Mouse (Mus musculus): Measurements from ENCODE around the gene Camk2b. TPM values are rescaled to one million over a fixed set of nuclear protein-coding genes. Genes with fewer than 3 reads are reported as not detected.
"Not testable (repeated sequence)": the region's sequence is repeated elsewhere in the genome, so short reads cannot be mapped to it uniquely, and the experiment has no call there.

Gene Camk2b
- polyA plus RNA-seq, 1 experiment from 2014 or later: 1.8 TPM

DNA sequence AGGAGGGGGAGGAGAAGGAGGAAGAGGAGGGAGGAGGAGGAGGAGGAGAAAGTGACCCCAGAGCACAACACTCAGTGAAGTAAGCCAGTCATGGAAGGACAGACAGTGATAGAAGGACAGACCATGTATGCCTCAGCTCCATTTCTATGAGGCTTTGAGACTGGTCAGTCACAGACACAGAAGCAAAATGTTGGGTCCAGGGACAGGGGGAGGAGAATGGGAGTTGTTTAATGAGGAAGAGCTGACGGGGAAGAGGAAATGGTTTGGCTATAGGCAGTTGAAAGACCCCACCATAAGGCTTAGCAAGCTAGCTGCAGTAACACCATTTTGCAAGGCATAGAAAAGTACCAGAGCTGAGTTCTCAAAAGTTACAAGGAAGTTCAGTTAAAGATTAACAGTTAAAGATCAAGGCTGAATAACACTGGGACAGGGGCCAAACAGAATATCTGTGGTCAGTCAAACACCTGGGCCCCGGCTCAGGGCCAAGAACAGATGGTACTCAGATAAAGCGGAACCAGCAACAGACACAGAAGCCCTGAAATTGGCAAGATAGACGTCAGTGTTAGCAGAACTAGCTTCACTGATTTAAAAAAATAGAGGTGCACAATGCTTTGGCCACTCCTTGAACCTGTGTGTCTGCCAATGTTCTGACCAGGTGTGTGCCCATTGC lies 60.7 kb downstream of the Camk2b start:
- Histone ChIP-seq H3K4me1 (peaks cover 32% of the 10 kb centered on the region), H3K27me3 (ENCODE audit: insufficient read depth, poor library complexity, severe bottlenecking) (peaks cover 27% of the 10 kb centered on the region)
- not testable (repeated sequence) for H3K36me3 ChIP-seq; H3K4me3 ChIP-seq; H3K27ac ChIP-seq; DNase-seq (ENCODE audit: low spot score); H3K9me3 ChIP-seq
- WGBS: 34% methylated on average over 1 of the region's 4 CpGs

DNA sequence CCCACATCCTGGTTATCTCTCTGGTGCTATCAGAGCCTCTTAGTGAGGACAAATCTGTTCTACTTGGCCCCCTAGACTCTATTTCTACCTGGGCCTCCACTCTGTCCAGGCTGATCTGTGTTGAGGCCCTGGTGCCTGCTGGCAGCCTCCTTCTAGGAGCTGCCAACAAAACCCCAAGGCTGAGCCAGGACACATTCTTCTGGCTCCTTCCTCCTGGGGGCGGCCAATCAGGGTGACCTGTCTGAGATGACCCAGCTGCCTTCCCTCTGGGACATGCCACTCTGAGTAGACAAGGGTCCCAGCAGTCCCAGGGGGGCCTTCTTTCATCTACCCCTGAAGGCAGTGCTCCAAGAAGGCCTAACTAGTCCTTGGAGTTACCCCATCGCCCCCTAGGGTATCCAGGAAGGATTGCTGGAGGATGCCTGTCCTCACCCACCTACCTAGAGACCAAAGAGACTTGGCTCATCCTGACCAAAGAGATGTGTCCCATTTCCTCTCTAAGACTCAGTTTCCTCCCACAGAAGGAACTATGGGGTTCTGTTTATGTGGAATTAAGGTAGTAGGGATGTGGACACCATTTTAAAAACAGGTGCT lies 63.0 kb downstream of the Camk2b start:
- H3K4me1 ChIP-seq: peaks cover 50% of the 10 kb centered on the region
- no peaks in the 10 kb centered on the region for H3K36me3 ChIP-seq
- no peaks in the 10 kb centered on the region for H3K9me3 ChIP-seq
- DNase-seq (ENCODE audit: low spot score): no peak
- peaks cover 19% of the 10 kb centered on the region for H3K27me3 ChIP-seq (ENCODE audit: insufficient read depth, poor library complexity, severe bottlenecking)
- WGBS: 31% methylated on average over 2 of the region's 2 CpGs
- no peak overlapping the region for H3K4me3 ChIP-seq
- H3K27ac ChIP-seq: peak overlapping the region; percentile 93

DNA sequence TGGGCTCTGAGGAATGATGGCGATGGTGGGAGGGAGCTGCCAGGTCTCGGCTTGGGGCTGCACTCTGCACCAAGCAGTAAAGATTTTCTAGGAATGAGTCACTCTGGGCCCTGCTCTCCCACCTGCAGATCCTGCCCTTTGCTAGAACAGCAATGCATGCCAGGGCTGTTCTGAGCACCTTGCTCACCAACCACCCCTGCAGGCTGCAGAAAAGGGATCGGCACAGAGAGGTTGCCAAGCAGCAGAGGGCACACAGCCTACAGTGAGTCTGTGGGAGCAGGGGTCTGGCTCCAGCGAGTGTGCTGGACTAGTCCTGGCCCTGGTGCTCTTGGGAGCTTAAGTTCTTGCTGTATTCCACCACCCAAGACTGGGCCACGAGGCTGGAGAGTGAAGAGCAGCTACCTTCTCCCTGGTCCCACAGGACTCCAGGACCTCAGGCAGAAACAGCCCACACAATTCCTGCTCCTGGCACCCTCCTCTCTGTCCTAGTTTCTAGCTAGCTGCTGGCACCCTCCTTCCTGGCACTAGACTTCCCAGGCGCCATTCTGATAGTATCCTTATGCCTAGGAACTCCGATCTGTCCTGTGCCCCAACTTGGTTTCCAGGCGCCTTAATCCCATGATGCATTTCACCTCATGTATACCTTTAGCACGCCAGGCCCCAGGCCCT lies 64.0 kb downstream of the Camk2b start:
- peaks cover 19% of the 10 kb centered on the region for H3K27me3 ChIP-seq (ENCODE audit: insufficient read depth, poor library complexity, severe bottlenecking)
- H3K9me3 ChIP-seq: no peaks in the 10 kb centered on the region
- no peaks in the 10 kb centered on the region for H3K36me3 ChIP-seq
- H3K27ac ChIP-seq: peak overlapping the region; percentile 93
- WGBS: 67% methylated on average over 9 of the region's 9 CpGs
- no peak overlapping the region for H3K4me3 ChIP-seq
- no peak for DNase-seq (ENCODE audit: low spot score)
- H3K4me1 ChIP-seq: peaks cover 52% of the 10 kb centered on the region

DNA sequence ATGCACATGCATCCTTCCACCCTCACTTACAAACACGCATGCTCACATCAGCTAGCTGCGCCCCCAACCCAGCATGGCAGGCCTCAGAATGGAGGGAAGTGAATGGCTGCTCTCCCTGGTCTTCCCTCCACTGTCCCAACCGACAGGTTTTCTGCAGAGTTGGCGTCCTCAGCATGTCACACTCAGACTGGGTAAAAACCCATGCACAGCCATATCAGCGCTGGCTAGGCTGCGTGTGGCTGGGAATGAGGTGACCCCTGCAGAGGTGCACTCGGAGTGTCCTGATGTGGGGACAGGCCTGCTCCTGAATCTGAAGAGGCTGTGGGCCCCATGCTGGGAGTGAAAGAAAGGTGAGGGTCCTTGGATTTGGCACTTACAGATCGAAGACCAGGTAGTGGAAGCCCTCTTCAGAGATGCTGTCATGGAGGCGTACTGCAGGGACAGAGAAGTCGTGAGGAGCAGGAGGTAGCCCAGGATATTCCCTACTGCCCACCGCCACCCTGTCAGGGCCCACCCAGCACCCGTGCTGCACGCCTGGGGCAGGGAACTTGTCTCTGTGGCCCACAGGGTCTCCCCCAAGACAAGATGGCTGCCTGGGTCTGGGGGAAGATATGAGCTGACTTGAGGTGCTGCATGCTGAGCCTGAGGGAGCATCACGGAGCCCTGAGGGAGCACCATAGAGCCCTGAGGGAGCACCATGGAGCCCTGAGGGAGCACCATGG lies 65.0 kb downstream of the Camk2b start:
- Histone ChIP-seq H3K9me3 (no peaks in the 10 kb centered on the region), H3K27ac (peak overlapping the region; percentile 93), H3K36me3 (no peaks in the 10 kb centered on the region), H3K4me1 (peaks cover 55% of the 10 kb centered on the region), H3K4me3 (peak overlapping the region; percentile 22), H3K27me3 (ENCODE audit: insufficient read depth, poor library complexity, severe bottlenecking) (peaks cover 19% of the 10 kb centered on the region)
- DNase-seq (ENCODE audit: low spot score): no peak
- WGBS: 65% methylated on average over 14 of the region's 14 CpGs

DNA sequence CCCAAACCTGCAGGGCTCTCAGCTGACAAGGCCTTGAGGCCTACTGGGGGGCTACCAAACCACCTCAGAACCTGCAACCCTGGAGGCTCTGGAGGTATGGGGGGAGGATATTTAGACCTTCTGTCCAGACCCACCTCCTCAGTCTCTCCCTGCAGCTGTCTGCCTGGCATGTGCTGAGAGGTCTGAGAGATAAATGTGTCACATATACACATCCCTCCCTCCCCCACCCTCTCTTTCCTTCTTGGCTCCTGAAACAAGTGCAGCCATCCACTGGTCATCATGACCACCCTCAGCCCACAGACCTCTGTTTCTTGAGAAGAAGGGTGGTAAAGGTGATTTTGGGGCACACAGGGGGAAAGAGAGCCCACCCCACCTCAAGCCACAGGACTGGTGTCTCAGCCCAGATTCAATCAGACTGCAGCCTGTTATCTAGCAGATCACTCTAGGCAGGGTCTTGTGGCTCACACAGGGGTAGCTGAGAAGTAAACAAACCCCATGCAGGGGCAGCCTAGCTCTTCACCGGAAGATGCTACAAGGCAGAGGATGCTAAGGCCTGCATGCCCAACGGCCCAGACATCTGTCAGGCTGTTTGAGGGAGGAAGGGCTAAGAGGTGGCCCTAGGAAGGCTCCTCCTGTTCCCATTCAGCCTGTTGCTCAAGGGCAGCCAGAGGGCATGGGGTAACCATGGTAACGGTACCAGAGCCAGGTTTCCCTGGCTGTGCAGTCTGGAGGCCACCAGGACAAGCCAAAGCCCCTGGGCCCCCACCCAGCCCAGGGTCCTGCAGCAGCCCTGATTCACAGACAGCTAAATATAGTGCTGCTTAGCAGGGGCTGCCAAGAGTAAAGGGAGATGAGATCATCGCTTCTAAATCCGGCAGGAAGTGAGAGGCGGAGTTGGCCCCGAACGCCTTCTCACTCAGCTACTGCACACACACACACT lies 66.1 kb downstream of the Camk2b start:
- Histone ChIP-seq H3K4me1 (peaks cover 59% of the 10 kb centered on the region), H3K4me3 (peak overlapping the region; percentile 25; the same call in 1 of the 2 replicates), H3K36me3 (no peaks in the 10 kb centered on the region), H3K27ac (peak overlapping the region; percentile 93), H3K27me3 (ENCODE audit: insufficient read depth, poor library complexity, severe bottlenecking) (peaks cover 15% of the 10 kb centered on the region), H3K9me3 (no peaks in the 10 kb centered on the region)
- peak; percentile 96 for DNase-seq (ENCODE audit: low spot score)
- 8% methylated on average over 8 of the region's 8 CpGs for WGBS

DNA sequence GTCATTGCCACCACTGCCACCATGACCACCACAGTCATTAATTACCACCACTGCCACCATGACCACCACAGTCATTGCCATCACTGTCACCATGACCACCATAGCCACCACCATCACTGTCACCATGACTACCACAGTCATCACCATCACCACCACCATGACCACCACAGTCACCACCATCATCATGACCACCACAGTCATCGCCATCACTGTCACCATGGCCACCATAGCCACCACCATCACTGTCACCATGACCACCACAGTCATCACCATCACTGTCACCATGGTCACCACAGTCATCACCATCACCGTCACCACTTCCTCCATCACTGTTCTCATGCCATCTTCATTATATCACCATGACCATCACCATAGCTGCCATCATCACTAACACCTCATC lies 67.7 kb downstream of the Camk2b start:
- H3K27me3 ChIP-seq (ENCODE audit: insufficient read depth, poor library complexity, severe bottlenecking): peaks cover 7% of the 10 kb centered on the region
- no peak overlapping the region for H3K27ac ChIP-seq
- no peaks in the 10 kb centered on the region for H3K9me3 ChIP-seq
- peaks cover 56% of the 10 kb centered on the region for H3K4me1 ChIP-seq
- no peak for DNase-seq (ENCODE audit: low spot score)
- 96% methylated on average over 2 of the region's 2 CpGs for WGBS
- no peak overlapping the region for H3K4me3 ChIP-seq
- H3K36me3 ChIP-seq: no peaks in the 10 kb centered on the region

DNA sequence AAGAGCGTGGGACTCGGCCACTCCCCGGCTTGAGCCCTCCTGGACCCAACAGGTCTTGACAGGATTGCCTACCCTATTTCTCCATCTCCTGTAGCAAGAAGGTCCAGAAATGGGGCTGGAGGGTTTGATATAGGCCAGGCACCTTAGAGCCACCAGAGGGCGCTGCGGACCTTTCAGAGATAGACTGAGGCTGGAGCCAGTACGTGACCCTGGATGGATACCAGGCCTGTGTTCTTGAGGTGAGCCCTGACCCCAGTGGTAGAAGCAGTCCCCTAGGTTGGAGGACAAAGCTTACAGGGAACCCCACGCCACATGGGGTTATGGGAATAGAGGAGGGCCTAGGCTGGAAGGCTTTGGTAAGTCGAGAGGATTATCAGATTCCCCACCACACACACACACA lies 70.2 kb downstream of the Camk2b start:
- peaks cover 7% of the 10 kb centered on the region for H3K27me3 ChIP-seq (ENCODE audit: insufficient read depth, poor library complexity, severe bottlenecking)
- H3K4me1 ChIP-seq: peaks cover 38% of the 10 kb centered on the region
- H3K27ac ChIP-seq: peak overlapping the region; percentile 45
- no peak overlapping the region for H3K4me3 ChIP-seq
- WGBS: 13% methylated on average over 8 of the region's 8 CpGs
- peak; percentile 88 for DNase-seq (ENCODE audit: low spot score)
- no peaks in the 10 kb centered on the region for H3K9me3 ChIP-seq
- no peaks in the 10 kb centered on the region for H3K36me3 ChIP-seq

DNA sequence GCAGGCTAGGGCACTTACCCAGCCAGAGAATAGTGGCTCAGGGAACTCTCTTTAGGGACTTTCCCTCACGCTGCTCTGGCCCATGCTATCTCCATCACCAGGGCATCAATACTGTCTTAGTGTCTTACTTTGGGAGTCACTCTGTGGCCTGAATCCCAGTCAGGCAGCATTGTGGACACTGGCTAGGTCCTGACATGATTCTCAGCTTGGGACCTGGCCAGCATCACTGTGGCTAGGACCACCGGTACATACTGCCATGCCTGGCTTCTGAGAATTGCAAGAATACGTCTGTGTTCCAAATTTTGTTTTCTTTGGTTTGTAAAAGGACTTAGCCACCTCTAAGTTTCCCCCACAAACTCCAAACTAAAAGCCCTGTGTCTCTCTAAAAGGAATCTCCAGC lies 71.3 kb downstream of the Camk2b start:
- Histone ChIP-seq H3K27me3 (ENCODE audit: insufficient read depth, poor library complexity, severe bottlenecking) (peaks cover 7% of the 10 kb centered on the region), H3K27ac (no peak overlapping the region)

DNA sequence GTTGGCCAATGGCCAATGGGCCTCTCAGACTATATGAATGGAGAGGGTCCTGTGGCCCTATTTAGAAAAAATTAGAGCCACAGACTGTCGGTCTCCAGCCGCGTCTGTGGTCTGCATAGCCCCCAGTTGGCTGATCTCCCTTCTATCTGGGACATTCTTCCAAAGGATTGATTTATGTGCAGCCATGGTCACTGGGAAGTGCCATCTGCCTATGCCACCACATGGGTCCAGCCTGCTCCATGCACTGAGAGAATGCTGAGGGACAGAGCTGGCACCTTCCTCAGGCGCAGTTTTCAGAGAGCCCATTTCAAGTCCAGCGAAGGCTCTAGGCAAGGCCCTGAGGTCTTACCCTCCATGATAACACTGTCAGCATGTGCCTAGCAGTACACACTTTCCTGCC lies 72.0 kb downstream of the Camk2b start:
- 89% methylated on average over 5 of the region's 5 CpGs for WGBS
- no peaks in the 10 kb centered on the region for H3K36me3 ChIP-seq
- peaks cover 8% of the 10 kb centered on the region for H3K27me3 ChIP-seq (ENCODE audit: insufficient read depth, poor library complexity, severe bottlenecking)
- peaks cover 21% of the 10 kb centered on the region for H3K4me1 ChIP-seq
- no peak overlapping the region for H3K27ac ChIP-seq
- H3K4me3 ChIP-seq: no peak overlapping the region
- H3K9me3 ChIP-seq: no peaks in the 10 kb centered on the region
- no peak for DNase-seq (ENCODE audit: low spot score)

More for the DNA sequence above, 71.3 kb downstream of the Camk2b start:
- DNase-seq (ENCODE audit: low spot score): no peak
- no peaks in the 10 kb centered on the region for H3K9me3 ChIP-seq
- peaks cover 27% of the 10 kb centered on the region for H3K4me1 ChIP-seq
- no peak overlapping the region for H3K4me3 ChIP-seq
- H3K36me3 ChIP-seq: no peaks in the 10 kb centered on the region
- 72% methylated on average over 3 of the region's 3 CpGs for WGBS

DNA sequence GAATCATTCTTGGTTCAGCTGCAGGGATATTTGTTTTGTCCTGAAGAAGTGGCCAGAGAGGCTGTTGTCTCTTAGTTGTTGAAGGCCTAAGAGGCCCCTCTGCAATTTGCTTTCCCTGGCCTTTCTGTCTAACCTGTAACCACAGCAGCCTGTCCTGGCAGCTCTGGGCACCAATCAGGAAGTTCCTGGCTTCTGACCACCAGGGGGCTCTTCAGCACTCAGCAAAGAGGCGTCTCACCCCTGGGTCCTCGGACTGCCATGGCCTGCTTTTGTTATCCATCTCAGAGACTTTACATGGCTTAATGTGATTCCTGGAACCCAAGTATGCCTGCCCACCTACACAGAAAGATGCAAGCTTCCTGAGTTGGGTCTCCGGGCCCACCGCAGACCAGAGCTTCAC lies 75.3 kb downstream of the Camk2b start:
- Histone ChIP-seq H3K4me3 (no peak overlapping the region), H3K27me3 (ENCODE audit: insufficient read depth, poor library complexity, severe bottlenecking) (peaks cover 18% of the 10 kb centered on the region), H3K27ac (no peak overlapping the region), H3K36me3 (no peaks in the 10 kb centered on the region), H3K4me1 (0 out of 2 replicates have a peak, but pooled peaks cover 9% of the 10 kb centered on the region), H3K9me3 (no peaks in the 10 kb centered on the region)
- no peak for DNase-seq (ENCODE audit: low spot score)
- WGBS: 27% methylated on average over 4 of the region's 4 CpGs

DNA sequence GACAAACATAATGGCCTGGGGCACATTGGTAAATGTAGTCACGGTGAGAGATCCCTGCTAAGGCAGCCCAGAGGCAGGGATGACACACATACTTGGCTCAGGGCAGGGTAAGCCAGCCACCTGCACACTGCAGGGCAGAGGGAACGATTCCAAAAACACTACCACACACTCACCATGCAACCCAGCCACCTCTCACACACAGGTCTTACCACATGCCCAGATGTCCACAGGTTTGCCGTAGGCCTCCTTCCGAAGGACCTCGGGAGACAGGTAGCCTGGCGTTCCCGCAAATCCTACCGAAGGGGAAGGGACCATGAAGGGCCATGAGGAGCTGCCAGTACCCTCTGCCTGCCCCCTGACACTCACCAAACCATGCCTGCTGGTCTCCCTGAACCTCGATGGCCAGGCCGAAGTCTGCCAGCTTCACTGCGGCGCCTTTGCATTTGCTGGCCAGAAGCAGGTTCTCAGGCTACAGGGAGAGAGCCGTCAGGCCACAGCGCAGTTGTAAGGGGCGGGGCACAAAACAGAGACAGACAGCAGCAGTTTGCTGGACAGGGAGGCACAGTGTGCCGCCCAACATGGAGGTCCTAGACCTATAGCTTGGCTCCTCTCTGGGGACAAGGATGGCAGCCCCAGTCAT lies 76.1 kb downstream of the Camk2b start:
- no peaks in the 10 kb centered on the region for H3K36me3 ChIP-seq
- H3K4me3 ChIP-seq: no peak overlapping the region
- H3K4me1 ChIP-seq: 0 out of 2 replicates have a peak, but pooled peaks cover 7% of the 10 kb centered on the region
- peaks cover 18% of the 10 kb centered on the region; the same call in 1 of the 2 replicates for H3K27me3 ChIP-seq (ENCODE audit: insufficient read depth, poor library complexity, severe bottlenecking)
- DNase-seq (ENCODE audit: low spot score): no peak
- no peak overlapping the region for H3K27ac ChIP-seq
- H3K9me3 ChIP-seq: no peaks in the 10 kb centered on the region
- 83% methylated on average over 16 of the region's 16 CpGs for WGBS

DNA sequence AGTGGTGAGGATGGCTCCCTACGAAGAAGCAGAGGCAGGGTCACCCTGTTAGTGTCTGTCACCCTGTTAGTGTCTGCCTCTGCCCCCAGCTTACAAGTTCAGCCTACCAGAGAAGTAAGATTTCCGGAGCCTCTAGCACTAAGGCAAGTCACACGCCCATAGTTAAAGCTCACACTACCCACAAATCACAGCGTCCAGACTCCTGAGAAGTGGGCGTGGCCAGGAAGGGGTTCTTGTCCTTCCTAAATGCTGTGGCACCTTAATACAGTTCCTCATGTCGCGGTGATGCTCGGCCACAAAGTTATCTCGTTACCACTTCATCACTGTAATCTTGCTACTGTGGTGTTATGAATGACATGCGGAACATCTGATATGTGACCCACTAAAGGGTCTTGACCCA lies 78.0 kb downstream of the Camk2b start:
- 72% methylated on average over 10 of the region's 10 CpGs for WGBS
- Histone ChIP-seq H3K36me3 (no peaks in the 10 kb centered on the region), H3K27ac (no peak overlapping the region), H3K4me1 (0 out of 2 replicates have a peak, but pooled peaks cover 5% of the 10 kb centered on the region), H3K27me3 (ENCODE audit: insufficient read depth, poor library complexity, severe bottlenecking) (0 out of 2 replicates have a peak, but pooled peaks cover 11% of the 10 kb centered on the region), H3K4me3 (no peak overlapping the region), H3K9me3 (no peaks in the 10 kb centered on the region)
- DNase-seq (ENCODE audit: low spot score): no peak
